Mouse (Mus musculus) MEL (cell line): ENCODE measurements around the gene Rimklb.

Experiments used
- BHLHE40 ChIP-seq: IDR thresholded peaks from 2 replicates; pipeline ENCODE4 v1.6.1; 2012; ENCODE audit warnings: low read depth, mild to moderate bottlenecking, inconsistent platforms, low read length, improper control_type of control experiment, borderline replicate concordance
- CTCF ChIP-seq, 3 experiments: IDR thresholded peaks in 2 of 3; conservative IDR thresholded peaks in 1 of 3; 2 replicates each; pipeline ENCODE4 v1.5.1; 2011 to 2012; ENCODE audit warnings: low read length in 3 of 3, low read depth in 2 of 3, mild to moderate bottlenecking in 2 of 3, improper control_type of control experiment in 1 of 3, inconsistent platforms in 1 of 3, mixed read lengths in 1 of 3, moderate library complexity in 1 of 3; ENCODE audit not compliant: control insufficient read depth in 1 of 3, insufficient read depth in 1 of 3, poor library complexity in 1 of 3, severe bottlenecking in 1 of 3
- ELF1 ChIP-seq: IDR thresholded peaks from 2 replicates; pipeline ENCODE4 v1.6.1; 2014; ENCODE audit warnings: low read depth, mild to moderate bottlenecking, inconsistent platforms, low read length, improper control_type of control experiment, moderate library complexity
- ETS1 ChIP-seq: IDR thresholded peaks from 2 replicates; pipeline ENCODE4 v1.6.1; 2012; ENCODE audit warnings: low read depth, mild to moderate bottlenecking, inconsistent platforms, low read length, improper control_type of control experiment, moderate library complexity
- JUND ChIP-seq: IDR thresholded peaks from 2 replicates; pipeline ENCODE4 v1.6.1; 2011; ENCODE audit warnings: low read depth, mild to moderate bottlenecking, improper control_type of control experiment, low read length
- POLR2A ChIP-seq, 2 experiments: IDR thresholded peaks; 2 replicates each; pipeline ENCODE4 v1.6.1; 2011 to 2012; ENCODE audit warnings: low read length in 2 of 2, mild to moderate bottlenecking in 2 of 2, control low read depth in 1 of 2, improper control_type of control experiment in 1 of 2, low read depth in 1 of 2, moderate library complexity in 1 of 2; ENCODE audit not compliant: control insufficient read depth in 1 of 2, insufficient read depth in 1 of 2, poor library complexity in 1 of 2
- POLR2AphosphoS5 ChIP-seq: IDR thresholded peaks from 2 replicates; pipeline ENCODE4 v1.6.1; 2012; ENCODE audit warnings: low read depth, borderline replicate concordance, mild to moderate bottlenecking, inconsistent platforms, low read length, moderate library complexity, mixed read lengths
- ZNF384 ChIP-seq: IDR thresholded peaks from 2 replicates; pipeline ENCODE4 v1.6.1; 2012; ENCODE audit warnings: low read depth, mild to moderate bottlenecking, inconsistent platforms, low read length, improper control_type of control experiment

DNA sequence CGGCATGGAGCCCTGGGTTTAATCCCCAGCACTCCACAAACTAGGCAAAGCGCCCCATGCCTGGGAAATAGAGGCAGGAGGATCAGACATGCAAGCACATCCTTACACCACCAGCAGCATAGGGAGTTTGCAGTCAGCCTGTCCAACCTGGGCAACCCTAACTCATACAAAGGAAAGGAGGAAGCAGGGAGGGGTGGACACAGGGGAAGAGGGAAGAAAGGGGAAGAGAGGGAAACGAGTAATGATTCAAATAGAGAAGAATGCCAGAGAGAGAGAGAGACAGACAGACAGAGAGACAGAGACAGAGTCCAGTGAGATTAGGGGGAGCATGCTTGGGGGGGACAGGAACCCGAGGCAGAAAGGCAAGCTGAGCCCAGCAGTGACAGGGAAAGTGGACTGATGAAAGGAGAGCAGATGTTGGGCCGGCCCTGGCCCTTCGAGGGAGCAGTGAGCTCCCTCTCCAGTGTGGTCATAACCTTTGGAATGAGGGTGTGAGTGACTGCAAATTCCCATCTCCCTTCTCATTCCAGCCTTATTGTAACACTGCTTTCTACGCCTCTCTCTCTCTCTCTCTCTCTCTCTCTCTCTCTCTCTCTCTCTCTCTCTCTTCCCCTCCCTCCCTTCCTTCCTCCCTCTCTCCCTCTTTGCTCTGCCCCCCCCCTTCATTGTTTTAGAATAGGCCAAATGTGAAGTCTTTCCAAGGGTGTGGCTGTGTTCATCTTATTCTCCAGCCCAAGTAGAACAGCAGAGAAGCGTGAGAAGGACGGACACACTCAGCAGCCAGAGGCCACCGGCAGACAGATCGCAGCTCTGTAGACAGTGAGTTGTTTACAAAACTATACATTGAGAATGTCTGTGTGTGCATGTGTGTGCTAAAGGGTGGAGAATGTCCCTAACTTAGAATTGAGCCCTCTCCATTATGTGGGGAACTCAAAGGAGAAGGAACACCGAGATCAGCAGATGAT lies 14.6 kb upstream of the Rimklb start:
- TF ChIP-seq BHLHE40 (no peak), POLR2A (IDR thresholded peaks at IDR 0.05; ENCODE audit: control insufficient read depth in 1 of 2, insufficient read depth in 1 of 2, low read depth in 1 of 2, low read length in 2 of 2, poor library complexity in 1 of 2) (no peak), POLR2AphosphoS5 (no peak), CTCF (IDR thresholded peaks at IDR 0.05 in 2 of 3, conservative IDR thresholded peaks at IDR 0.05 in 1 of 3; ENCODE audit: control insufficient read depth in 1 of 3, insufficient read depth in 1 of 3, low read depth in 2 of 3, low read length in 3 of 3, poor library complexity in 1 of 3, severe bottlenecking in 1 of 3) (no peak), ETS1 (no peak), ELF1 (no peak), ZNF384 (no peak), JUND (no peak)
